Mouse (Mus musculus) ES-Bruce4 (cell line): ENCODE measurements around the gene Ikzf5. TPM values are rescaled to one million over a fixed set of nuclear protein-coding genes. Genes with fewer than 3 reads are reported as not detected.

Experiments used
- H3K27ac ChIP-seq: 2 replicates; pipeline ENCODE4 v1.5.1; 2012; ENCODE audit warnings: low read length, inconsistent platforms; ENCODE audit not compliant: insufficient read depth
- H3K27me3 ChIP-seq: 2 replicates; pipeline ENCODE4 v1.6.1; 2012; ENCODE audit warnings: mild to moderate bottlenecking, low read length, inconsistent platforms; ENCODE audit not compliant: control insufficient read depth, poor library complexity, insufficient read depth, severe bottlenecking
- H3K36me3 ChIP-seq: 2 replicates; pipeline ENCODE4 v1.6.1; 2012; ENCODE audit warnings: inconsistent platforms, mild to moderate bottlenecking, low read length, moderate library complexity; ENCODE audit not compliant: control insufficient read depth, poor library complexity, insufficient read depth, severe bottlenecking
- H3K4me1 ChIP-seq: one replicate; pipeline ENCODE4 v1.8.1; 2011; ENCODE audit warnings: low read length; ENCODE audit not compliant: control insufficient read depth, insufficient read depth
- H3K4me3 ChIP-seq: 2 replicates; pipeline ENCODE4 v1.5.1; 2011; ENCODE audit warnings: low read depth, mild to moderate bottlenecking, low read length
- H3K9ac ChIP-seq: 2 replicates; pipeline ENCODE4 v1.6.1; 2012; ENCODE audit warnings: low read depth, mild to moderate bottlenecking, inconsistent platforms; ENCODE audit not compliant: poor library complexity, severe bottlenecking
- H3K9me3 ChIP-seq: replicated peaks from 2 replicates; pipeline ENCODE4 v1.6.1; 2012; ENCODE audit warnings: mild to moderate bottlenecking, low read length, inconsistent platforms; ENCODE audit not compliant: control insufficient read depth, poor library complexity, insufficient read depth, severe bottlenecking
- CTCF ChIP-seq: IDR thresholded peaks from one replicate; pipeline ENCODE4 v1.8.1; 2011; ENCODE audit warnings: low read depth, low read length
- EP300 ChIP-seq: IDR thresholded peaks from 2 replicates; pipeline ENCODE4 v1.6.1; 2011; ENCODE audit warnings: low read depth, low read length; ENCODE audit not compliant: insufficient read depth
- POLR2A ChIP-seq: IDR thresholded peaks from one replicate; pipeline ENCODE4 v1.8.1; 2011; ENCODE audit warnings: low read length; ENCODE audit not compliant: insufficient read depth
- polyA plus RNA-seq: library from polyadenylated mRNA; stranded (reverse); fragments of >200 nt; gene quantifications from 2 replicates; pipeline ENCODE4 v1.2.4, GENCODE M21; 2011; ENCODE audit warnings: low read depth; ENCODE audit not compliant: missing spikeins, insufficient read depth, insufficient read length

Ikzf5 gene
- polyA plus RNA-seq, 1 experiment: 24.6 TPM

- no peak overlapping the region for H3K9ac ChIP-seq
- H3K27ac ChIP-seq: no peak overlapping the region
- no peak for TF ChIP-seq POLR2A
- no peak for TF ChIP-seq CTCF
- no peak for TF ChIP-seq EP300
- no peaks in the 10 kb centered on the region for H3K36me3 ChIP-seq
- H3K9me3 ChIP-seq: no peaks in the 10 kb centered on the region
- no peaks in the 10 kb centered on the region for H3K4me1 ChIP-seq
- no peaks in the 10 kb centered on the region for H3K27me3 ChIP-seq
- no peak overlapping the region for H3K4me3 ChIP-seq
Measured at GRCm38 (mm10) chr7:131364131-131364530, 46.2 kb downstream of the Ikzf5 start.

- no peaks in the 10 kb centered on the region for H3K4me1 ChIP-seq
- H3K9me3 ChIP-seq: no peaks in the 10 kb centered on the region
- peak within 1 kb of the TSS; percentile 86 for H3K9ac ChIP-seq
- peak within 1 kb of the TSS; percentile 89 for H3K27ac ChIP-seq
- no peaks in the 10 kb centered on the region for H3K27me3 ChIP-seq
- H3K36me3 ChIP-seq: peaks cover 4% of the 10 kb centered on the region; the same call in 1 of the 2 replicates
- TF ChIP-seq POLR2A: peak; percentile 40
- TF ChIP-seq EP300: 0 out of 2 replicates have a peak, but pooled peaks have one; percentile 39
- no peak for TF ChIP-seq CTCF
- H3K4me3 ChIP-seq: peak within 1 kb of the TSS; percentile 79
Measured at GRCm38 (mm10) chr7:131362615-131363300, 47.6 kb downstream of the Ikzf5 start, which contains the start of gene 2310057M21Rik. Gene 2310057M21Rik, minus strand, starts transcription at chr7:131362759.

- no peaks in the 10 kb centered on the region for H3K27me3 ChIP-seq
- peak overlapping the region; percentile 79 for H3K4me3 ChIP-seq
- peak overlapping the region; percentile 80 for H3K9ac ChIP-seq
- 0 out of 2 replicates have a peak overlapping the region, but pooled peaks have one; percentile 19 for H3K27ac ChIP-seq
- no peaks in the 10 kb centered on the region for H3K9me3 ChIP-seq
- H3K36me3 ChIP-seq: peaks cover 5% of the 10 kb centered on the region
- TF ChIP-seq CTCF: no peak
- no peak for TF ChIP-seq EP300
- TF ChIP-seq POLR2A: no peak
- H3K4me1 ChIP-seq: no peaks in the 10 kb centered on the region
Measured at GRCm38 (mm10) chr7:131362269-131362614, 48.1 kb downstream of the Ikzf5 start.

DNA sequence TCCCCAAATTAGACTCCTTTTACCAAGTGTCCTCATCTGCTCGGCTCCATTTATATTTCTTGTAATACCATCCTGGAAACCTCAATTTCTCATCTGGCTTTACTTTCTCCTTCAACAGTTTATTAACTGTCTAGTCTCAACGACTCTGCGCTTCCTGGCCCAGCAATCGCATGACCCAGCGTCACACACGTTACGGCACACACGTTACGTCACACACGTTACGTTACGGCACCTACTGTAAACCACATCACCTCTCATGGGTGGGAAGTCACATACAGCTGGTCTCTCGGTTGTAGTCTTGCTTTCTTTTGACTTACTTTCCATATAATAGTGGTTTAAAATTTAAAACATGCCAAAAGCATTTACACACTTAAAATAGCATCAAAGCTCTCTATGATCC lies 54.2 kb downstream of the Ikzf5 start:
- peaks cover 31% of the 10 kb centered on the region for H3K36me3 ChIP-seq
- TF ChIP-seq EP300 (no peak), POLR2A (no peak), CTCF (no peak)
- H3K4me1 ChIP-seq: no peaks in the 10 kb centered on the region

DNA sequence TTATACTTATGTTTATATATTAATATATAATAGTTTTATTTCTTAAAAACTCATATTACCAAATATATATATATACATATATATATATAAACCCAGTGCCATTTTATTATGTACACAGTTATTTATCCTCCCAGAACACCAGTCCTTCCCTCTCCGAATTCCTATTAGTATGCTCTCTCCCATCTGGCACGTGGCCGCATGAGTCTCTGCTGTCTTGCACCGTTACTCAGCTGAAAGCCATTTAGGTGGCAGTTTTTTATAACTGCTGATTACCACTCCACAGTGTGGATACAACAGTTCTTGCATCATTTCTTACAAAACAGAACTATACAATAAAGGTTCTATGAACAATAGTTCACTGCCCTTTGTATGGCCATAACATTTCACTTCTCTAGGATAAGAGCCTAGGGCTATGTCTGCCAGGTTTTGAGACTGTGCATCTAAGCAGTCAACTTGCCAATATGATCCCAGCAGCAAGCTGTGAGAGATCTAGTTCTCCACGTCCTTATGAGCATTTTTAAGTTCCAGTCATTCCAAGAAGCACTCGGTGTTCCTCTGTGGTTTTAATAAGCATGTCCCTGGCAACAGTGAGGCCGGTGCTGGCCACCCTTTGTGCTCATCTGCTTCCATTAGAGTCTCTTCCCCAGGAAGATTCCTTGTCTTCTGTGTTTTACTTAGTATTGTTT lies 64.3 kb downstream of the Ikzf5 start:
- Histone ChIP-seq H3K9ac (no peak overlapping the region), H3K36me3 (peaks cover 28% of the 10 kb centered on the region), H3K27me3 (no peaks in the 10 kb centered on the region), H3K4me1 (no peaks in the 10 kb centered on the region), H3K9me3 (no peaks in the 10 kb centered on the region), H3K4me3 (no peak overlapping the region), H3K27ac (no peak overlapping the region)
- TF ChIP-seq CTCF: no peak
- no peak for TF ChIP-seq POLR2A
- no peak for TF ChIP-seq EP300

More for the DNA sequence above, 54.2 kb downstream of the Ikzf5 start:
- Histone ChIP-seq H3K9me3 (no peaks in the 10 kb centered on the region), H3K27me3 (no peaks in the 10 kb centered on the region), H3K27ac (no peak overlapping the region), H3K9ac (no peak overlapping the region), H3K4me3 (no peak overlapping the region)

Other genes starting within 250 kb of the Ikzf5 start
- gene 5430419D17Rik, start 236.1 kb downstream of the Ikzf5 start, polyA plus RNA-seq: not detected in 2 replicates
- not detected in 2 replicates for gene Cuzd1, start 88.2 kb downstream of the Ikzf5 start, polyA plus RNA-seq
- 1.7 TPM in 1 of 2 replicates, not detected in the other for gene Fam24b, start 81.0 kb downstream of the Ikzf5 start, polyA plus RNA-seq
- not detected in 2 replicates for gene Fam24a, start 76.7 kb downstream of the Ikzf5 start, polyA plus RNA-seq
- 23.8 and 26.0 TPM in 2 replicates for gene 2310057M21Rik, start 47.8 kb downstream of the Ikzf5 start, polyA plus RNA-seq
- 58.9 and 64.7 TPM in 2 replicates for gene Pstk, start 39.4 kb downstream of the Ikzf5 start, polyA plus RNA-seq
- 34.1 and 38.3 TPM in 2 replicates for gene Acadsb, start 80 bp upstream of the Ikzf5 start, polyA plus RNA-seq
- gene Hmx3, start 132.3 kb upstream of the Ikzf5 start, polyA plus RNA-seq: not detected in 2 replicates
- 0.39 TPM in 1 of 2 replicates, not detected in the other for gene Hmx2, start 138.3 kb upstream of the Ikzf5 start, polyA plus RNA-seq
- gene Bub3, start 149.7 kb upstream of the Ikzf5 start, polyA plus RNA-seq: 141 and 145 TPM in 2 replicates